ENCODE assay signal across 28 mouse cellular contexts in the genomic region with DNA sequence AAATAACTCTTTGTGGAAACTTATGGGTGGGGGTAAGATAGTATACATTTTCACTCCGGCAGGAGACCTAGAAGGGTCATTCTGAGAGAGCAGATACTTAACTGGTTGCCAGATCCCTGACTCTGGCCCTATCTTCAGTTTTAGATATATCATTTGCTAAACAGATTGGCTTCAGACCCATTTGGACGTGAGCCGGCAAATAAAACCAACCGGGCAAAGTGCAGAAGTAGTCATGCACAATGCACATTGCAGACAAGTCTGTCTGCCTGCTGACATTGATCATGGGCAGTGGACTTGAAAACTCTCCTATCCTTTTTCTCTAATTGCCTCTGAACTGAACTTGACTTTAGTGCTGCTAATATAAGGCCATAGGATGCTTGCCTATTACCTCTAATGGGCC.
A peak's percentile ranks its signal among the peaks of the same experiment; 100 is the strongest.
DNase-seq lines count a peak whose midpoint lies in the region; ATAC-seq and TF ChIP-seq lines count a peak whose summit lies in the region.
"Had no signal": no experiment of that assay in that cellular context is flagged by ENCODE, and none has a peak within 500 bp of the region (broad histone marks: within the 10 kb centered on the region; RNA-seq: fewer than 3 reads in every experiment).

No protein-coding gene starts in this region.

- WGBS in hindbrain, postnatal 0 days, result 85% methylated on average over 4 of the region's 4 CpGs
- WGBS in hindbrain, embryonic 10.5 days, result 94% methylated on average over 4 of the region's 4 CpGs

- DNase-seq in adrenal gland, postnatal 10 days, result peak; percentile 6
- DNase-seq in adrenal gland, adult 18-20 months (ENCODE audit: low spot score in 2 of 2), result no peak
- DNase-seq in hindbrain, postnatal 0 days (ENCODE audit: low spot score), result peak; percentile 20
- no peak for DNase-seq in hindbrain, embryonic 10.5 days (ENCODE audit: low spot score)
- peak; percentile 50 for DNase-seq in left cerebral cortex, postnatal 4 days
- no peak for DNase-seq in left cerebral cortex, postnatal 14 days (ENCODE audit: low spot score in 2 of 2)
- DNase-seq in kidney, postnatal 10 days, result peak; percentile 6
- DNase-seq: cerebellum, adult 8-10 months; embryo, embryonic 11 days; gastrocnemius, postnatal 14 days; lung, adult 2 months; lung, postnatal 10 days; right cerebral cortex, adult 18-20 months; spleen, adult 18-20 months; thymus, postnatal 14 days had no signal

- H3K4me2 ChIP-seq in hindbrain, postnatal 0 days (ENCODE audit: low read depth, low read length), result no peak overlapping the region
- H3K4me2 ChIP-seq: embryonic facial prominence, embryonic 12.5 days; heart, embryonic 15.5 days; hindbrain, embryonic 12.5 days; midbrain, embryonic 15.5 days; neural tube, embryonic 15.5 days had no signal

- no peaks in the 10 kb centered on the region for H3K4me1 ChIP-seq in hindbrain, postnatal 0 days (ENCODE audit: insufficient read depth, low read length)
- H3K4me1 ChIP-seq in hindbrain, embryonic 10.5 days (replicated peaks), result no peaks in the 10 kb centered on the region
- H3K4me1 ChIP-seq: embryonic facial prominence, embryonic 12.5 days; heart, embryonic 10.5 days; heart, embryonic 15.5 days; hindbrain, embryonic 12.5 days; midbrain, embryonic 10.5 days; midbrain, embryonic 15.5 days; neural tube, embryonic 15.5 days had no signal

- no peak overlapping the region for H3K27ac ChIP-seq in hindbrain, postnatal 0 days
- H3K27ac ChIP-seq in hindbrain, embryonic 10.5 days, result no peak overlapping the region
- H3K27ac ChIP-seq: embryonic facial prominence, embryonic 12.5 days; heart, embryonic 10.5 days; heart, embryonic 15.5 days; hindbrain, embryonic 12.5 days; left cerebral cortex, adult 2 months; liver, embryonic 14.5 days; midbrain, embryonic 10.5 days; midbrain, embryonic 15.5 days; neural tube, embryonic 15.5 days had no signal

- intact Hi-C loops in left cerebral cortex, postnatal 4 days (cut with DNase I), result no loop called here
- intact Hi-C loops in left cerebral cortex, postnatal 14 days (cut with DNase I), result no loop called here

- no peaks in the 10 kb centered on the region for H3K27me3 ChIP-seq in hindbrain, postnatal 0 days (ENCODE audit: insufficient read depth, low read length)
- no peaks in the 10 kb centered on the region for H3K27me3 ChIP-seq in hindbrain, embryonic 10.5 days (ENCODE audit: insufficient read depth, poor library complexity, severe bottlenecking)
- H3K27me3 ChIP-seq: embryonic facial prominence, embryonic 12.5 days; heart, embryonic 15.5 days; hindbrain, embryonic 12.5 days; midbrain, embryonic 15.5 days; neural tube, embryonic 15.5 days; Patski had no signal

- no peaks in the 10 kb centered on the region for H3K9me3 ChIP-seq in hindbrain, postnatal 0 days (ENCODE audit: low read length)
- no peaks in the 10 kb centered on the region for H3K9me3 ChIP-seq in hindbrain, embryonic 10.5 days
- H3K9me3 ChIP-seq: embryonic facial prominence, embryonic 12.5 days; heart, embryonic 10.5 days; heart, embryonic 15.5 days; hindbrain, embryonic 12.5 days; midbrain, embryonic 10.5 days; midbrain, embryonic 15.5 days; neural tube, embryonic 15.5 days had no signal

- no peak for ATAC-seq in hindbrain, postnatal 0 days
- no peak for ATAC-seq in megakaryocyte-erythroid progenitor cell, adult 5-6 weeks (replicated peaks; ENCODE audit: low FRiP score, low TSS enrichment, poor library complexity, severe bottlenecking)
- ATAC-seq: forebrain, embryonic 14.5 days; intestine, embryonic 16.5 days; midbrain, embryonic 15.5 days; Patski had no signal

- H3K9ac ChIP-seq in hindbrain, postnatal 0 days (replicated peaks; ENCODE audit: low read length), result no peak overlapping the region
- H3K9ac ChIP-seq: embryonic facial prominence, embryonic 12.5 days; heart, embryonic 15.5 days; hindbrain, embryonic 12.5 days; liver, embryonic 14.5 days; midbrain, embryonic 15.5 days; neural tube, embryonic 15.5 days had no signal

- no peaks in the 10 kb centered on the region for H3K36me3 ChIP-seq in hindbrain, postnatal 0 days (ENCODE audit: insufficient read depth, low read length)
- no peaks in the 10 kb centered on the region for H3K36me3 ChIP-seq in hindbrain, embryonic 10.5 days
- H3K36me3 ChIP-seq: embryonic facial prominence, embryonic 12.5 days; heart, embryonic 10.5 days; heart, embryonic 15.5 days; hindbrain, embryonic 12.5 days; midbrain, embryonic 10.5 days; midbrain, embryonic 15.5 days; neural tube, embryonic 15.5 days had no signal

- TF ChIP-seq CTCF in hindbrain, postnatal 0 days (IDR thresholded peaks at IDR 0.05; ENCODE audit: low read depth), result no peak

- no peak overlapping the region for H3K4me3 ChIP-seq in hindbrain, postnatal 0 days (ENCODE audit: low read length)
- no peak overlapping the region for H3K4me3 ChIP-seq in hindbrain, embryonic 10.5 days
- H3K4me3 ChIP-seq: embryonic facial prominence, embryonic 12.5 days; heart, embryonic 10.5 days; heart, embryonic 15.5 days; hindbrain, embryonic 12.5 days; left cerebral cortex, adult 2 months; midbrain, embryonic 10.5 days; midbrain, embryonic 15.5 days; neural tube, embryonic 15.5 days had no signal

Comparison
In these comparisons a context has a peak if more than half of its experiments do, and no peak if none do; other contexts are left out.
1. DNase-seq: peak in adrenal gland, postnatal 10 days (single experiment), hindbrain, postnatal 0 days (single experiment), left cerebral cortex, postnatal 4 days (single experiment) and kidney, postnatal 10 days (single experiment); none in adrenal gland, adult 18-20 months (0 of 2), hindbrain, embryonic 10.5 days (single experiment) and left cerebral cortex, postnatal 14 days (0 of 2).